Mouse (Mus musculus) mesoderm, embryonic 11.5 days (tissue): ENCODE results near the gene Clic5.
A peak's percentile ranks its signal among the peaks of the same experiment; 100 is the strongest.

ENCODE experiments used
- DNase-seq: peaks from one replicate; pipeline ENCODE4 v3.0.0-alpha.2; 2012; ENCODE audit warnings: low read depth, low spot score

Gene Clic5

DNA sequence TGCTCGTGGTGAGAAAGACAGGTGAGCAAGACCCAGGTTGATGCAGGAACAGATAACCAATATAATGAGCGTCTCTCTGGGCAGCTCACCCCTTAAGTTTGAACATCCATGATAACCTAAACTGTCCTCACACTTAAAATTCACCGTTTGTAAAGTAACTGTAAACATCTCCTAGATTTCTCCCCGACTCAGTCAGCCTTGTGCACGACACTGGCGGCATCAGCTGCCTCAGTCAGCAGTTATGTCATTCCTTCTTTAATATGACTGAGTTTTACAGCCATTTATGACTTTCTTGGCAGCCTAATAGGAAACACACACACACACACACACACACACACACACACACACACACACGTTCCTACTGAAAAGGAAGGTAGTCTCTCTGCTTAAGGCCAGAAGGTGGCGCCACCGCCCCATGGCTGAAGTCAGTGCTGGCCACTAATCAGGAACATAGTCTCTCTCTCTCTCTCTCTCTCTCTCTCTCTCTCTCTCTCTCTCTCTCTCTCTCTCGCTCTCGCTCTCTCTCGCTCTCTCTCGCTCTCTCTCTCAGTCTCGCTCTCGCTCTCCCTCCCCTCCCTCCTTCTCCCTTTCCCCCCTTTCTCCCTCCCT is 73.3 kb downstream of the Clic5 start:
- peak; percentile 86 for DNase-seq

DNA sequence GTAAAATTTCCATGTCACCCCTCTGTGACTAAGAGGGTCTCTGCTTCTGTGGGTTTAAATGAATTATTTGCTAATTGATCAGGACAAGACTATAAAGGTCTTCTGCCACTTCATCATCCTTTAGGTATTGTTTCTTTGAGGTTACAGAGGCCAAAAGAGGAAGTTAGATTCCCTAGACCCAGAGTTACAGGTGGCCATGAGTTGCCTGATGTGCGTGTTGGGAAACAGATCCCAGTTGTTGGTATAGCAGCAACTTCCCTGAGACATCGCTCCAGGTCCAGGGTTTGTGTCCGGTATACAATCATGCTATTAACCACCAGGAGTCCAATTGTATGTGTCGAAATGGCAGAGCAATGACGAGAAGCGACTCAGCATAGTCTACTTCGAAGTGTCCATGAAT is 81.7 kb downstream of the Clic5 start:
- DNase-seq = no peak

GRCm38 (mm10) chr17:44271426-44271825 is 83.0 kb downstream of the Clic5 start:
- no peak for DNase-seq

- DNase-seq = no peak
These were observed 86.4 kb downstream of the Clic5 start for GRCm38 (mm10) chr17:44274804-44275203.

GRCm38 (mm10) chr17:44288320-44288719 is 99.9 kb downstream of the Clic5 start:
- DNase-seq = no peak

- DNase-seq = no peak
These were observed 108.8 kb downstream of the Clic5 start for GRCm38 (mm10) chr17:44297221-44297620.

- DNase-seq = peak; percentile 66
These were observed 111.9 kb downstream of the Clic5 start for GRCm38 (mm10) chr17:44300236-44300635.

DNA sequence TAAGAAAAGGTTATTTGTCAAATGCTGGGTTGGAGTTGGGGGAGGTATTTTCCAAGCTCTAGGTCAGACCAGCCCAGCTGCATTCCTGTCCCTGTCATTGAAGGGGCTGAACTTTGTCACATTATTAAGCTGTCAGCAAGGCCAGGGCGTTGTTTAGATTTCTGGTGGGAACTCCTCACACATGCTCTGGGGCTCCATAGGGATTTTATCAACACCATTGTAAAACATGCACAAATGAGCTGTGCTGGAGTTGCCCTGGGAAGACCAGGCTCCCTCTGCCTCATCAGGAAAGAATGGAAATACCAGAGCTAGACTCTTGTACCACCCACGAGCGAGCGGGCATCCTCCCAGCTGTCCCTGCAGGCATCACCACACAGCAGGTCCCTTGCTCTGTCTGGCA is 112.3 kb downstream of the Clic5 start:
- peak; percentile 76 for DNase-seq

GRCm38 (mm10) chr17:44301224-44301811 is 112.9 kb downstream of the Clic5 start:
- DNase-seq = no peak

- DNase-seq = no peak
These were observed 115.7 kb downstream of the Clic5 start for GRCm38 (mm10) chr17:44304076-44304475.

GRCm38 (mm10) chr17:44309914-44310622 is 121.7 kb downstream of the Clic5 start:
- DNase-seq = no peak

- no peak for DNase-seq
These were observed 136.9 kb downstream of the Clic5 start for GRCm38 (mm10) chr17:44325314-44325713.

DNA sequence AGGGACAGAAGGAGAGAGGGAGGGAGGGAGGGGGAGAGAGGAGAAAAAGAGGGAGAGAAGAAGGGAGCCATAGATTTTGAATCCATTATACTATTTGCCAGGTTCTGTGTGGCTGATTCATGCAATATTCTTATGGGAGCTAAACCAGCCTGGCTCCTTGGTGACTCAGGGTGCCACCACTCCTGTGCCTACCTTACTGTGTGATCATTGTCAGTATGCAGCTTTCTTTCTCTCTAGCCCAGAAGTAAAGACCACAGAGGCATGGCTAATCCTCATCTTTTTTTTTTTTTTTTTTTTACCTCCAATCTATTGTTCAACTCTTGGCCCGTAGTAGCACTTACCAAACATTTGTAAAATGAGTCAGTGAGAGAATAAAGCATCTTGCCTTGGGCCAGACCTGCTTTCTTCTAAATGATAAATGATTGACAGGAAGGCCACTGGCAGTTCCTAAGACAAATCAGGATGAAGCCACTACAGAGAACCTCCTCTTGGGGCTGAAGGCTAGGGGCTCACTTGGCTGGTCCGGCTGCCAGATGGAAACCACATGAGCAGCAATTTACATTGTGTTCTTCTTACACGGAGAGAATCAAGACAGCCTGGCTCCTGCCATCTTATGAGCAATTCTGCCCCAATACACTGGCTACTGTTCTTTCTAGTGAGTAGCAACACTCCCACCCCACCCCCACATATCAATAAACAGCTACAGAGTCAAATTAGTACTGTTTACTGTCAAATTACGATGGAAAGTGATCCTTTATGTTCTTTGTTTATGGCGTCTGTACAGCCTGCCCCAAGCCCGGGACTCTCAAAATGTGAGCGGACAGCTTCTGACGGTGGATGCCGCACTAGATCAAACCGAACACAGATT is 139.1 kb downstream of the Clic5 start:
- peak; percentile 14 for DNase-seq

GRCm38 (mm10) chr17:44328147-44328482 is 139.7 kb downstream of the Clic5 start:
- DNase-seq = no peak
